Mouse (Mus musculus): ENCODE data around the gene Rps21. TPM values are rescaled to one million over a fixed set of nuclear protein-coding genes. Genes with fewer than 3 reads are reported as not detected.

Gene Rps21
- polyA plus RNA-seq, 1 experiment from 2014 or later = 848 TPM

DNA sequence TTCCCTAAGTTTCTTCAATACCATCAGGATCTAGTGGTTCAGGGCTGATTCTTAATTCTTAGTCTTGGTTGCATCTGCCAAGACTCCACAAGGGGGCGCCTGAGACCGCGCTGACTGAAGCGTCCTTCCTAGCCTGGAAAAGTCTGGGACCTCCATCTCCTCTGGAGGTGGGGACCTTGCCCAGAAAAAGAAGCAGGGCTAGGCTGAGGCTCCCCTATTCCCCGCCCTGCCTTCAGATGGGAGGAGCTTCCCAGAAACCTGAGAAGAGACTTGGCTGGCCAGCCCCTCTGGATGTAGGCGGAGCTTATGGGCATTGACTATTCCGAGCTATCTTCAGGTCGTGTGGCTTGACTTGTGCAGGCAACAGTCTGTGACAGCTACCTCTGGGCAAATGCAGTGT lies 18.7 kb downstream of the Rps21 start:
- peaks cover 8% of the 10 kb centered on the region; the same call in 1 of the 2 replicates for H3K4me1 ChIP-seq (replicated peaks; ENCODE audit: insufficient read depth, low read length)
- no peak overlapping the region for H3K4me3 ChIP-seq (replicated peaks; ENCODE audit: low read depth, low read length)
- peak; percentile 62 for ATAC-seq (replicated peaks; ENCODE audit: low FRiP score, low read depth)
- H3K9ac ChIP-seq (ENCODE audit: low read depth, low read length) = no peak overlapping the region
- no peak overlapping the region for H3K27ac ChIP-seq
- peak; percentile 96 for DNase-seq (ENCODE audit: low spot score)
- H3K4me2 ChIP-seq (ENCODE audit: low read length) = peak overlapping the region; percentile 13; the same call in 1 of the 2 replicates
- 0% methylated on average over 8 of the region's 8 CpGs for WGBS
- peak; percentile 98 for TF ChIP-seq CTCF (IDR thresholded peaks at IDR 0.05; ENCODE audit: low read depth)
- H3K9me3 ChIP-seq (replicated peaks; ENCODE audit: low read length) = no peaks in the 10 kb centered on the region
- no peaks in the 10 kb centered on the region for H3K27me3 ChIP-seq (ENCODE audit: insufficient read depth, low read length)
- H3K36me3 ChIP-seq (ENCODE audit: insufficient read depth, low read length) = 0 out of 2 replicates have a peak, but pooled peaks cover 1% of the 10 kb centered on the region

DNA sequence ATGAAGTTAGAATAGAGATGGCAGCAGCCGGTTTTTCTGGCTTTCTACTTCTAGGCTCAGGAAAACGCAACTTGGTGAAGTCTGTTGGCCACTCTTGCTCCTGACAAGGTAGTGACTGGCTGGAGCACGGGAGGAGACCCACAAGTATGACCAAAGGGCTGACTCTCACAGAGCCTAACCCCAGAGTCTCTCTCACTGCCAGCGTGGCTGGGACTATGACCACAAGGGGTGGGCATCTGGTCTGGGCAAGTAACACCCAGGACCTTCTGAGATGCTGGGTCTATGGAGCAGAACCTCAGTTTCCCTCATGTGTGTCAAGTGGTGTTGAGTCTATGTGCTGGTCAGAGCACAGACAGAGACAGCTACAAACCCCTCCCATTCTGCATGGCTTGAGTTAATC lies 19.2 kb downstream of the Rps21 start:
- peaks cover 8% of the 10 kb centered on the region; the same call in 1 of the 2 replicates for H3K4me1 ChIP-seq (replicated peaks; ENCODE audit: insufficient read depth, low read length)
- H3K4me2 ChIP-seq (ENCODE audit: low read length) = peak overlapping the region; percentile 13; the same call in 1 of the 2 replicates
- DNase-seq (ENCODE audit: low spot score) (no peak), ATAC-seq (replicated peaks; ENCODE audit: low FRiP score, low read depth) (no peak)
- no peaks in the 10 kb centered on the region for H3K9me3 ChIP-seq (replicated peaks; ENCODE audit: low read length)
- no peak overlapping the region; the same call in 1 of the 2 replicates for H3K27ac ChIP-seq
- H3K4me3 ChIP-seq (replicated peaks; ENCODE audit: low read depth, low read length) = no peak overlapping the region
- no peaks in the 10 kb centered on the region for H3K27me3 ChIP-seq (ENCODE audit: insufficient read depth, low read length)
- H3K9ac ChIP-seq (ENCODE audit: low read depth, low read length) = no peak overlapping the region
- 43% methylated on average over 4 of the region's 4 CpGs for WGBS
- no peaks in the 10 kb centered on the region for H3K36me3 ChIP-seq (ENCODE audit: insufficient read depth, low read length)
- TF ChIP-seq CTCF (IDR thresholded peaks at IDR 0.05; ENCODE audit: low read depth) = no peak

DNA sequence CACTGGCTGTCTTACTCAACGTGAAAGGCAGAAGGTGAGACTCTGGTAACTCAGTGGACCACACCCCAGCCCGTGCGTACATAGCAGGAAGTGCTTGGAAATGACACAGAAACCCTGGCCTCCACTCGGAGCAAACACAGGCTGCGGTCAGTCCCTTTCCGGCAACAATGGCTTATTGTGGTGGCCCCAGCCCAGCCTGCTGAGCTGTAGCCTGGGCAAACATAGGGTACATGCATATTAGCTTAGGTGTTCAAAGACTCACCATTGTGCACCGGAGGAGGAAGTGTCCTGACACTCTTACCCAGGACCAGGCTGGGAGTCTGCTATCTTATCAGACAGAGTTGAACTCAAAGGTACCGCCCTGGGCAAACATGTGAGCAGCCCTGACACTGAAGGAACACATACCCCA lies 19.7 kb downstream of the Rps21 start:
- TF ChIP-seq CTCF (IDR thresholded peaks at IDR 0.05; ENCODE audit: low read depth) = no peak
- H3K4me2 ChIP-seq (ENCODE audit: low read length) = no peak overlapping the region
- no peak overlapping the region for H3K4me3 ChIP-seq (replicated peaks; ENCODE audit: low read depth, low read length)
- H3K27ac ChIP-seq = no peak overlapping the region
- peaks cover 8% of the 10 kb centered on the region; the same call in 1 of the 2 replicates for H3K4me1 ChIP-seq (replicated peaks; ENCODE audit: insufficient read depth, low read length)
- no peaks in the 10 kb centered on the region for H3K36me3 ChIP-seq (ENCODE audit: insufficient read depth, low read length)
- no peak for ATAC-seq (replicated peaks; ENCODE audit: low FRiP score, low read depth)
- no peaks in the 10 kb centered on the region for H3K27me3 ChIP-seq (ENCODE audit: insufficient read depth, low read length)
- WGBS = 68% methylated on average over 8 of the region's 8 CpGs
- H3K9ac ChIP-seq (ENCODE audit: low read depth, low read length) = no peak overlapping the region
- no peak for DNase-seq (ENCODE audit: low spot score)
- H3K9me3 ChIP-seq (replicated peaks; ENCODE audit: low read length) = no peaks in the 10 kb centered on the region

DNA sequence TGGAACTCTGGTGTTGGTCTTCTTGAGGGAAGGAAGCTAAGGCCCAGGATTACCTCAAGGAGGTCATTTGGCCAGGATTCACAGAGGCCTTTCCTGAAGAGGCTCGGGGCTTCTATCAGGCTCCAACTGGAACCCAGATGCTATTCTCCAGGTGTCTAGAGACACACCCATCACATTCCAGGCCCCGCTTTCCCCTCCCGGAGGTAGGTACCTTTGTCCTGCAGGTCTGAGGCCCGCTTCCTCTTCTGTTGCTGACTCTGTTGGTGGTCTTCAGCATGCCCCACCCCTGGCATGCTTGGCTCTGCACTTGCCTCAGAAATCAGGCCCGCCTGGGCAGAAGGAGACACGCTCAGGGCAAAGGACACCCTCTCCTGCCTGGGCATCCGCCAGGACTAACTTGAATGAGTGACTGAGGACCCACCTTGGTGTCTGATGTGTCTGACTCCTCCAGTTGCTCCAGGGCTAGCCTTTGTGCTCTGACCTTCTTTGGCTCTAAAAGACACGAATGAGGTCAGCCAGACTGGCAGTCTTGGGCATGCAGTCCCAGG lies 20.7 kb downstream of the Rps21 start:
- Histone ChIP-seq H3K9me3 (replicated peaks; ENCODE audit: low read length) (no peaks in the 10 kb centered on the region), H3K4me1 (replicated peaks; ENCODE audit: insufficient read depth, low read length) (no peaks in the 10 kb centered on the region), H3K4me3 (replicated peaks; ENCODE audit: low read depth, low read length) (no peak overlapping the region), H3K9ac (ENCODE audit: low read depth, low read length) (no peak overlapping the region), H3K27ac (no peak overlapping the region), H3K4me2 (ENCODE audit: low read length) (no peak overlapping the region), H3K27me3 (ENCODE audit: insufficient read depth, low read length) (no peaks in the 10 kb centered on the region), H3K36me3 (ENCODE audit: insufficient read depth, low read length) (no peaks in the 10 kb centered on the region)
- 70% methylated on average over 8 of the region's 8 CpGs for WGBS
- no peak for ATAC-seq (replicated peaks; ENCODE audit: low FRiP score, low read depth)
- DNase-seq (ENCODE audit: low spot score) = no peak
- no peak for TF ChIP-seq CTCF (IDR thresholded peaks at IDR 0.05; ENCODE audit: low read depth)

DNA sequence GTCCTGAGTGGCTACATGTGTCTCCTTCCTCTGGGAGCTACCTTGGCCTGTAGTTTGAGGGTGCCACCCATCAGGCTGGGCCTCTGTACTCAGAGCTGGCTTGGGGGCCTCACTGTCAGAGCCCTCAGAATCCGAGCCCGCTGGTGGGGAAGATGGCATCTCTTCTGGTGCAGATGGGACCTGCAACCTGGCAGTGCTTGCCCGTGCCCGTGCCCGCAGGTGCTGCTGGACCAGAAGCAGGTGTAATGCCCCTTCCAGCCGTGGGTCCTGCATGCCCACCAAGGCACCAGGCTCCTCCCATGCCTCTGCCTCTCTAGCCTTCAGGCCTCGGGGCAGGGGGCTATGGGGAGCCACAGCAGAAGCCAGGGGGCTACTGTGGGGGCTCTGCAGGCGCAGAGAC lies 22.1 kb downstream of the Rps21 start:
- Histone ChIP-seq H3K27ac (no peak overlapping the region), H3K9ac (ENCODE audit: low read depth, low read length) (no peak overlapping the region), H3K36me3 (ENCODE audit: insufficient read depth, low read length) (no peaks in the 10 kb centered on the region), H3K4me3 (replicated peaks; ENCODE audit: low read depth, low read length) (no peak overlapping the region), H3K4me1 (replicated peaks; ENCODE audit: insufficient read depth, low read length) (no peaks in the 10 kb centered on the region), H3K9me3 (replicated peaks; ENCODE audit: low read length) (no peaks in the 10 kb centered on the region), H3K4me2 (ENCODE audit: low read length) (no peak overlapping the region), H3K27me3 (ENCODE audit: insufficient read depth, low read length) (no peaks in the 10 kb centered on the region)
- 88% methylated on average over 8 of the region's 8 CpGs for WGBS
- no peak for TF ChIP-seq CTCF (IDR thresholded peaks at IDR 0.05; ENCODE audit: low read depth)
- ATAC-seq (replicated peaks; ENCODE audit: low FRiP score, low read depth) (no peak), DNase-seq (ENCODE audit: low spot score) (no peak)

DNA sequence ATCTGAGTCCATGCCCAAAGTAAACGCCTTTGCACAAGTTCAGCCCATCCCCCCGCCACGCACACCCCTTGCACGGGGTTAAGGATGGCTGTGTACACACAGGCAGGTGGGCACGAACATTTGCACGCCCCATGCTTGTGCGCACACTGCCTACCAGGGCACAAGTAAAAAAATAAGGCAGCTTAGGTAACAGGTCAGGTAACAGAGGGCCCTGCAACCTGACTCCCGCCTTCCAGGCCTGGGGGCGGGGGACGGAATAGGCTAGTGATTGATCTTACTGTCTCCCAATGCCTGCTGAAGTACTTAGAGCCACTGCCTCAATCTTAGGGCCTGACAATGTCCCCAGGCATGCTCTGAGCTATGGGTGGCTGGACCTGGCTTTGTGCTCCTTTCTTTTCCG lies 31.8 kb downstream of the Rps21 start:
- Histone ChIP-seq H3K27ac (peak overlapping the region; percentile 64; the same call in 1 of the 2 replicates), H3K4me1 (replicated peaks; ENCODE audit: insufficient read depth, low read length) (no peaks in the 10 kb centered on the region), H3K36me3 (ENCODE audit: insufficient read depth, low read length) (no peaks in the 10 kb centered on the region), H3K4me3 (replicated peaks; ENCODE audit: low read depth, low read length) (no peak overlapping the region), H3K27me3 (ENCODE audit: insufficient read depth, low read length) (no peaks in the 10 kb centered on the region), H3K9me3 (replicated peaks; ENCODE audit: low read length) (no peaks in the 10 kb centered on the region), H3K4me2 (ENCODE audit: low read length) (no peak overlapping the region), H3K9ac (ENCODE audit: low read depth, low read length) (no peak overlapping the region)
- DNase-seq (ENCODE audit: low spot score) = no peak
- ATAC-seq (replicated peaks; ENCODE audit: low FRiP score, low read depth) = no peak
- TF ChIP-seq CTCF (IDR thresholded peaks at IDR 0.05; ENCODE audit: low read depth) = no peak
- 37% methylated on average over 11 of the region's 11 CpGs for WGBS
